Mouse (Mus musculus) E14TG2a.4 (cell line): Measurements from ENCODE around the gene Tfb2m.

Experiments
- CTCF ChIP-seq: conservative IDR thresholded peaks from 2 replicates; pipeline ENCODE4 v1.5.1; 2014; ENCODE audit warnings: low read length
- NANOG ChIP-seq: IDR thresholded peaks from 2 replicates; pipeline ENCODE4 v1.6.1; 2014; ENCODE audit warnings: borderline replicate concordance, low read length, mixed read lengths

DNA sequence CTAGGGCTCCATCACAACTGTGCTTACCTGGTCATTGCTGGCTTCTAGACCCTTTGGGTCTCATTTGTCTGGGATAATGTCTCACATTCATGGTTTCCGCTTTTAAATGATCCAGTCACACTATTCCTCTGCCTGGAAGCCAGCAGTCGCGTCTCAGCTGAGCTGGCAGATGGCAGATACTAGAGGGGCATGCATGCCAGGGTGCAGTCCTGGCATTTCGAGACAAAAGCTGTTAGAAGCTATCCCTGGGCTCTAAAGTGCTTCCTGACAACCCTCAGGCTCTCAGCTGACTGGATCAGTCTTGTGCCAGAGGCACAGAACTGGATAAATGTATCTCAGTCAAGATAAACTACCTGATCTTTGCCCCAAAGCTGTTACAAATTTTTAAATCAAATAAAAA lies 42.2 kb upstream of the Tfb2m start:
- TF ChIP-seq CTCF (no peak), NANOG (no peak)
